Comparison of ENCODE assay signal across 22 mouse cellular contexts in the genomic region with DNA sequence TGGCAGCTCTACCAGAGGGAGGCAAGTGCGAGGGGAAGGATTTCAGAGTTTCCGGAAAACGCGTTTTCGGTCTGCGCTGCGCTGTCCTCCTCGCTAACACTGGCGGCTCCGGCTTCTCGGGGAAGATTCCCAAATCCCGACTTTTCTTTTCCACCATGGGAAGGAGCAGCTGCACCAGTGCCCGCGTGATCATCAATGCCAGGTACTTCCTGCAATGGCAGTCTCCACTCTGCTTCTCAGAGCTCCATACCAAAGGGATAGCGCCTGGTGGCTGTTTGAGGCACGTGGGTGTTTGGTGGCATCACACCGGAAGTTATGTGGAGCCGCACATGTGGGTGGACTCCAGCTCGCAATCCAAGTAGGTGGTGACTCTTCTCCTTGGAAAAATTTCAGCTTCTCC. TPM values are rescaled to one million over a fixed set of nuclear protein-coding genes. Genes with fewer than 3 reads are reported as not detected.
DNase-seq lines count a peak whose midpoint lies in the region; ATAC-seq and TF ChIP-seq lines count a peak whose summit lies in the region.
"Had no signal": no experiment of that assay in that cellular context is flagged by ENCODE, and none has a peak within 500 bp of the region (broad histone marks: within the 10 kb centered on the region; RNA-seq: fewer than 3 reads in every experiment).

No protein-coding gene starts in this region.

- no peak overlapping the region for H3K4me3 ChIP-seq in hindbrain, embryonic 10.5 days
- H3K4me3 ChIP-seq in liver, postnatal 0 days (ENCODE audit: low read depth, low read length) = no peak overlapping the region
- H3K4me3 ChIP-seq: embryonic facial prominence, embryonic 15.5 days; forebrain, embryonic 12.5 days; heart, embryonic 15.5 days; hindbrain, embryonic 13.5 days; stomach, embryonic 15.5 days had no signal

- H3K36me3 ChIP-seq in hindbrain, embryonic 10.5 days = no peaks in the 10 kb centered on the region
- H3K36me3 ChIP-seq in liver, postnatal 0 days (replicated peaks; ENCODE audit: insufficient read depth, low read length) = no peaks in the 10 kb centered on the region
- H3K36me3 ChIP-seq: embryonic facial prominence, embryonic 15.5 days; forebrain, embryonic 12.5 days; heart, embryonic 15.5 days; hindbrain, embryonic 13.5 days; stomach, embryonic 15.5 days had no signal

- H3K9ac ChIP-seq in liver, postnatal 0 days (replicated peaks) = no peak overlapping the region
- H3K9ac ChIP-seq: embryonic facial prominence, embryonic 15.5 days; forebrain, embryonic 12.5 days; heart, embryonic 15.5 days; hindbrain, embryonic 13.5 days; lung, embryonic 14.5 days; stomach, embryonic 15.5 days had no signal

- no peak for ATAC-seq in liver, postnatal 0 days

- H3K9me3 ChIP-seq in hindbrain, embryonic 10.5 days = no peaks in the 10 kb centered on the region
- no peaks in the 10 kb centered on the region for H3K9me3 ChIP-seq in liver, postnatal 0 days (ENCODE audit: low read length)
- H3K9me3 ChIP-seq: embryonic facial prominence, embryonic 15.5 days; forebrain, embryonic 12.5 days; heart, embryonic 15.5 days; hindbrain, embryonic 13.5 days; stomach, embryonic 15.5 days had no signal

- TF ChIP-seq CTCF in liver, postnatal 0 days (IDR thresholded peaks at IDR 0.05; ENCODE audit: low read depth) = no peak

- H3K4me1 ChIP-seq in hindbrain, embryonic 10.5 days (replicated peaks) = peaks cover 12% of the 10 kb centered on the region
- H3K4me1 ChIP-seq in liver, postnatal 0 days (ENCODE audit: insufficient read depth) = no peaks in the 10 kb centered on the region
- H3K4me1 ChIP-seq: embryonic facial prominence, embryonic 15.5 days; forebrain, embryonic 12.5 days; heart, embryonic 15.5 days; hindbrain, embryonic 13.5 days; stomach, embryonic 15.5 days had no signal

- H3K4me2 ChIP-seq in liver, postnatal 0 days (ENCODE audit: low read depth, low read length) = no peak overlapping the region
- H3K4me2 ChIP-seq: embryonic facial prominence, embryonic 15.5 days; forebrain, embryonic 12.5 days; heart, embryonic 15.5 days; hindbrain, embryonic 13.5 days; lung, embryonic 14.5 days; stomach, embryonic 15.5 days had no signal

- peak; percentile 90 for DNase-seq in brain, adult 2 months (ENCODE audit: low read depth, low spot score)
- peak; percentile 40 to 64 for DNase-seq in frontal cortex, postnatal 25 days (ENCODE audit: low spot score in 2 of 2)
- DNase-seq in layer of hippocampus, postnatal 36 days = peak; percentile 56 to 57
- DNase-seq in right cerebral cortex, adult 18-20 months = peak; percentile 90
- no peak for DNase-seq in gastrocnemius, postnatal 25 days
- DNase-seq in hindbrain, embryonic 10.5 days (ENCODE audit: low spot score) = no peak
- no peak for DNase-seq in liver, postnatal 0 days
- DNase-seq in MN1 (ENCODE audit: low spot score) = no peak
- DNase-seq: adrenal gland, postnatal 36 days; kidney, adult 11 months; kidney, postnatal 25 days; liver; lung, embryonic 14.5 days had no signal

- WGBS in hindbrain, embryonic 10.5 days = 91% methylated on average over 19 of the region's 19 CpGs
- WGBS in liver, postnatal 0 days (ENCODE audit: insufficient replicate concordance) = 82% methylated on average over 19 of the region's 19 CpGs

- TF ChIP-seq EP300 in liver, postnatal 0 days (IDR thresholded peaks at IDR 0.05; ENCODE audit: low read depth) = no peak

- no peaks in the 10 kb centered on the region for H3K27me3 ChIP-seq in hindbrain, embryonic 10.5 days (ENCODE audit: insufficient read depth, poor library complexity, severe bottlenecking)
- no peaks in the 10 kb centered on the region; the same call in 1 of the 2 replicates for H3K27me3 ChIP-seq in liver, postnatal 0 days (ENCODE audit: insufficient read depth, low read length)
- H3K27me3 ChIP-seq: embryonic facial prominence, embryonic 15.5 days; forebrain, embryonic 12.5 days; heart, embryonic 15.5 days; hindbrain, embryonic 13.5 days; stomach, embryonic 15.5 days had no signal

- no peak overlapping the region for H3K27ac ChIP-seq in hindbrain, embryonic 10.5 days
- H3K27ac ChIP-seq in liver, postnatal 0 days (ENCODE audit: low read depth) = no peak overlapping the region
- H3K27ac ChIP-seq: embryonic facial prominence, embryonic 15.5 days; forebrain, embryonic 12.5 days; heart, embryonic 15.5 days; hindbrain, embryonic 13.5 days; stomach, embryonic 15.5 days had no signal

RNA-seq across cellular contexts. Expression of a gene that starts 24.0 kb away (rescaled TPM):
- 10 to 100 TPM; 60.2 to 63.5 TPM for total RNA-seq in layer of hippocampus, postnatal 36 days (2021)
- total RNA-seq in gastrocnemius, postnatal 25 days (2021) = 10 to 100 TPM in 1 of 2 experiments, 1 to 10 TPM in 1; 8.6 to 11.8 TPM
- 202 and 229 TPM in 2 replicates for polyA plus RNA-seq in hindbrain, embryonic 10.5 days (2016; fragmentation: Nextera tagmentation; extraction: Ambion mirVana)
- polyA plus RNA-seq in liver, postnatal 0 days (2015; fragmentation: Nextera tagmentation; extraction: Ambion mirVana) = 46.3 and 46.9 TPM in 2 replicates

RNA-seq across cellular contexts. Expression of a gene that starts 38.5 kb away (rescaled TPM):
- total RNA-seq in layer of hippocampus, postnatal 36 days (2021) = 100 to 1,000 TPM; 192 to 209 TPM
- total RNA-seq in gastrocnemius, postnatal 25 days (2021) = under 1 TPM; 0.27 to 0.64 TPM
- polyA plus RNA-seq in hindbrain, embryonic 10.5 days (2016; fragmentation: Nextera tagmentation; extraction: Ambion mirVana) = 2.6 and 6.1 TPM in 2 replicates
- polyA plus RNA-seq in liver, postnatal 0 days (2015; fragmentation: Nextera tagmentation; extraction: Ambion mirVana) = 0.09 TPM in 1 of 2 replicates, not detected in the other
- total RNA-seq: common myeloid progenitor, adult 5-6 weeks; granulocyte monocyte progenitor cell, adult 5-6 weeks; megakaryocyte progenitor cell, adult 5-6 weeks; monocyte, adult 5-6 weeks had no signal

Comparison
In these comparisons a context has a peak if more than half of its experiments do, and no peak if none do; other contexts are left out.
1. DNase-seq: peak in brain, adult 2 months (single experiment), frontal cortex, postnatal 25 days (2 of 2), layer of hippocampus, postnatal 36 days (2 of 2) and right cerebral cortex, adult 18-20 months (single experiment); none in gastrocnemius, postnatal 25 days (single experiment), hindbrain, embryonic 10.5 days (single experiment), liver, postnatal 0 days (single experiment) and MN1 (single experiment).
2. RNA of a gene that starts 24.0 kb away (total RNA-seq): 60.2 to 63.5 TPM in layer of hippocampus, postnatal 36 days; 8.6 to 11.8 TPM in gastrocnemius, postnatal 25 days; every median in the first group is over 4 times any median in the second.
3. RNA of a gene that starts 38.5 kb away (total RNA-seq): 192 to 209 TPM in layer of hippocampus, postnatal 36 days; 0.27 to 0.64 TPM in gastrocnemius, postnatal 25 days; every median in the first group is over 100 times any median in the second.